Mouse (Mus musculus) C2C12 (cell line): ENCODE data around the gene Far2.

Experiments used
- CEBPB ChIP-seq: IDR thresholded peaks from one replicate; pipeline ENCODE4 v1.6.1; 2011; ENCODE audit warnings: low read depth, mild to moderate bottlenecking, control low read depth, moderate library complexity
- CTCF ChIP-seq: IDR thresholded peaks from one replicate; pipeline ENCODE4 v1.5.1; 2011; ENCODE audit not compliant: control insufficient read depth, insufficient read depth, insufficient read length
- MYOD1 ChIP-seq: IDR thresholded peaks from one replicate; pipeline ENCODE4 v1.6.1; 2011; ENCODE audit warnings: low read depth; ENCODE audit not compliant: control insufficient read depth, insufficient read length
- MYOG ChIP-seq: IDR thresholded peaks from one replicate; pipeline ENCODE4 v1.6.1; 2011; ENCODE audit not compliant: control insufficient read depth, insufficient read length; ENCODE audit errors: extremely low read depth
- USF1 ChIP-seq: IDR thresholded peaks from one replicate; pipeline ENCODE4 v1.6.1; 2011; ENCODE audit warnings: low read depth, mild to moderate bottlenecking, control low read depth, moderate library complexity

- TF ChIP-seq MYOG (no peak), MYOD1 (no peak), CEBPB (no peak), CTCF (no peak), USF1 (no peak)
These were observed 37.3 kb downstream of the Far2 start for GRCm38 (mm10) chr6:148084403-148084802.
